Mouse (Mus musculus) liver, postnatal 0 days (tissue): Measurements from ENCODE around the gene Cpd.

Experiments
- CTCF ChIP-seq: sonication (generic); IDR thresholded peaks from 2 replicates; pipeline ENCODE4 v1.5.1; 2016; ENCODE audit warnings: antibody characterized with exemption, low read depth
- EP300 ChIP-seq: IDR thresholded peaks from 2 replicates; pipeline ENCODE4 v1.6.1; 2016; ENCODE audit warnings: antibody characterized with exemption, low read depth, mild to moderate bottlenecking

GRCm38 (mm10) chr11:76872556-76873234 lies 25.9 kb upstream of the Cpd start:
- TF ChIP-seq CTCF (no peak), EP300 (no peak)
